Mouse (Mus musculus) c-Kit-positive CD71-positive TER-119-positive erythroid progenitor cells, embryonic 14.5 days (primary cell): ENCODE data around the gene Kif18a.

Source experiments
- DNase-seq: peaks from one replicate; pipeline ENCODE4 v3.0.0-alpha.2; 2013; ENCODE audit warnings: low spot score

The Kif18a gene

GRCm38 (mm10) chr2:109374881-109375280 lies 94.3 kb downstream of the Kif18a start:
- DNase-seq, result no peak

GRCm38 (mm10) chr2:109384019-109384418 lies 103.5 kb downstream of the Kif18a start:
- no peak for DNase-seq

GRCm38 (mm10) chr2:109386211-109386610 lies 105.7 kb downstream of the Kif18a start:
- DNase-seq, result no peak

GRCm38 (mm10) chr2:109388733-109389132 lies 108.2 kb downstream of the Kif18a start:
- DNase-seq, result no peak

- DNase-seq, result no peak
These were observed 109.4 kb downstream of the Kif18a start for GRCm38 (mm10) chr2:109389977-109390376.
